Mouse (Mus musculus) left cerebral cortex, adult 8-10 months (tissue): Measurements from ENCODE around the gene Bcl2. TPM values are rescaled to one million over a fixed set of nuclear protein-coding genes. Genes with fewer than 3 reads are reported as not detected.
A peak's percentile ranks its signal among the peaks of the same experiment; 100 is the strongest.

ENCODE experiments used
- DNase-seq, 2 experiments: peaks; one replicate each; pipeline ENCODE4 v3.0.0; 2022; ENCODE audit warnings: low spot score in 2 of 2
- total RNA-seq, 4 experiments: library from RNA; stranded (reverse); gene quantifications; 2 replicates each; pipeline ENCODE4 v1.2.4; 2022

The Bcl2 gene
- total RNA-seq, 4 experiments from 2014 or later = 12.1 to 16.1 (median 13.3) TPM

GRCm38 (mm10) chr1:106587866-106588470, 126.1 kb downstream of the Bcl2 start:
- DNase-seq = no peak

- DNase-seq = no peak
These were observed 127.3 kb downstream of the Bcl2 start for GRCm38 (mm10) chr1:106586761-106587160.

- DNase-seq = no peak
These were observed 128.7 kb downstream of the Bcl2 start for GRCm38 (mm10) chr1:106585349-106585748.

- DNase-seq = peak in 1 of 2 experiments; percentile 29
These were observed 129.2 kb downstream of the Bcl2 start for GRCm38 (mm10) chr1:106584824-106585223.

GRCm38 (mm10) chr1:106584273-106584672, 129.8 kb downstream of the Bcl2 start:
- no peak for DNase-seq

GRCm38 (mm10) chr1:106583245-106584241, 130.5 kb downstream of the Bcl2 start:
- DNase-seq = no peak

- no peak for DNase-seq
These were observed 131.3 kb downstream of the Bcl2 start for GRCm38 (mm10) chr1:106582810-106583209.

- no peak for DNase-seq
These were observed 132.3 kb downstream of the Bcl2 start for GRCm38 (mm10) chr1:106581812-106582211.

- DNase-seq = no peak
These were observed 134.3 kb downstream of the Bcl2 start for GRCm38 (mm10) chr1:106579768-106580167.

- no peak for DNase-seq
These were observed 141.6 kb downstream of the Bcl2 start for GRCm38 (mm10) chr1:106572506-106572905.

- no peak for DNase-seq
These were observed 143.2 kb downstream of the Bcl2 start for GRCm38 (mm10) chr1:106570870-106571269.

- peak in 1 of 2 experiments; percentile 18 for DNase-seq
These were observed 143.7 kb downstream of the Bcl2 start for GRCm38 (mm10) chr1:106570366-106570765.

GRCm38 (mm10) chr1:106569674-106570073, 144.4 kb downstream of the Bcl2 start:
- DNase-seq = no peak

- DNase-seq = no peak
These were observed 145.2 kb downstream of the Bcl2 start for GRCm38 (mm10) chr1:106568868-106569267.

- no peak for DNase-seq
These were observed 146.6 kb downstream of the Bcl2 start for GRCm38 (mm10) chr1:106567506-106567905.

- no peak for DNase-seq
These were observed 147.7 kb downstream of the Bcl2 start for GRCm38 (mm10) chr1:106566120-106567086.

GRCm38 (mm10) chr1:106565238-106565637, 148.8 kb downstream of the Bcl2 start:
- no peak for DNase-seq

- DNase-seq = no peak
These were observed 149.6 kb downstream of the Bcl2 start for GRCm38 (mm10) chr1:106564436-106564835.

GRCm38 (mm10) chr1:106562751-106563150, 151.3 kb downstream of the Bcl2 start:
- no peak for DNase-seq

- DNase-seq = no peak
These were observed 152.9 kb downstream of the Bcl2 start for GRCm38 (mm10) chr1:106561085-106561760.

GRCm38 (mm10) chr1:106560105-106560504, 154.0 kb downstream of the Bcl2 start:
- DNase-seq = no peak
